ENCODE assay signal across 14 mouse cellular contexts in the genomic region with DNA sequence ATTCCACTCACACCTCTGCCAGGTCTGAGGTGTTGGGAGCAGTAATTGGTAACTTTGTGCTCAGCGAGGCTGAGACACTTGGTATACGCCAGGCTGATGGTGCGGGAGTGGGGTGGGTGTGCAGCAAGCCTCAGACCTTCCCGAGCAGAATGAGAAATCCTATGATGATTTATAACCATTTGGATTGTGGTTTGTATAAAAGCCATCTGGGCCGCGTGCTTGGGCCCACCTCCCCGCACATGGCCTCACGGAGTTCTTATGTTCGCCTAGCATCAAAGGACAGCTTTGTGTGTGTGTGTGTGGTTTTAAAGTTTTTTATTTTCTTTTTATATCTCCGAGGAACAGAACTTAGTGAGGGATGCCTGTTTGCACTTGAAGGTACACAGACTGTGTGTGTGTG.
DNase-seq lines count a peak whose midpoint lies in the region; ATAC-seq and TF ChIP-seq lines count a peak whose summit lies in the region.
"Had no signal": no experiment of that assay in that cellular context is flagged by ENCODE, and none has a peak within 500 bp of the region (broad histone marks: within the 10 kb centered on the region; RNA-seq: fewer than 3 reads in every experiment).

No protein-coding gene starts in this region.

- no peak overlapping the region for H3K4me2 ChIP-seq in embryonic facial prominence, embryonic 12.5 days (replicated peaks)
- no peak overlapping the region for H3K4me2 ChIP-seq in neural tube, embryonic 14.5 days (ENCODE audit: low read depth, low read length)
- H3K4me2 ChIP-seq in midbrain, postnatal 0 days (ENCODE audit: low read depth, low read length, poor library complexity, severe bottlenecking), result no peak overlapping the region

- no peak overlapping the region for H3K9ac ChIP-seq in embryonic facial prominence, embryonic 12.5 days
- H3K9ac ChIP-seq in neural tube, embryonic 14.5 days (replicated peaks; ENCODE audit: low read depth, low read length), result no peak overlapping the region
- H3K9ac ChIP-seq in midbrain, postnatal 0 days (replicated peaks; ENCODE audit: low read length, poor library complexity, severe bottlenecking), result no peak overlapping the region

- H3K36me3 ChIP-seq in embryonic facial prominence, embryonic 12.5 days, result no peaks in the 10 kb centered on the region
- H3K36me3 ChIP-seq in embryonic facial prominence, embryonic 10.5 days (replicated peaks), result no peaks in the 10 kb centered on the region
- no peaks in the 10 kb centered on the region for H3K36me3 ChIP-seq in neural tube, embryonic 14.5 days (ENCODE audit: control insufficient read depth, insufficient read depth, low read length)
- no peaks in the 10 kb centered on the region for H3K36me3 ChIP-seq in midbrain, postnatal 0 days (ENCODE audit: insufficient read depth, low read length)
- H3K36me3 ChIP-seq: heart, embryonic 10.5 days had no signal

- DNase-seq in embryonic facial prominence, embryonic 10.5 days (ENCODE audit: low spot score), result no peak
- DNase-seq in layer of hippocampus, adult 18-20 months (ENCODE audit: low spot score in 2 of 2), result peak; percentile 58 to 84
- no peak for DNase-seq in layer of hippocampus, postnatal 10 days (ENCODE audit: low spot score in 2 of 2)
- DNase-seq in layer of hippocampus, adult 9-11 months, result peak; percentile 79
- DNase-seq in midbrain, postnatal 0 days (ENCODE audit: low spot score), result no peak
- DNase-seq in right cerebral cortex, postnatal 10 days (ENCODE audit: low spot score in 2 of 2), result no peak
- DNase-seq: cerebellum, adult 18-20 months; gastrocnemius, postnatal 10 days; heart, postnatal 36 days; kidney, adult 11 months had no signal

- WGBS in embryonic facial prominence, embryonic 12.5 days, result 45% methylated on average over 10 of the region's 10 CpGs
- WGBS in embryonic facial prominence, embryonic 10.5 days, result 87% methylated on average over 10 of the region's 10 CpGs
- 21% methylated on average over 10 of the region's 10 CpGs for WGBS in neural tube, embryonic 14.5 days
- 71% methylated on average over 10 of the region's 10 CpGs for WGBS in midbrain, postnatal 0 days

- no peak overlapping the region for H3K4me3 ChIP-seq in embryonic facial prominence, embryonic 12.5 days
- no peak overlapping the region for H3K4me3 ChIP-seq in embryonic facial prominence, embryonic 10.5 days
- no peak overlapping the region for H3K4me3 ChIP-seq in neural tube, embryonic 14.5 days (ENCODE audit: low read depth, low read length)
- H3K4me3 ChIP-seq in midbrain, postnatal 0 days (ENCODE audit: low read depth, low read length), result no peak overlapping the region
- H3K4me3 ChIP-seq: heart, embryonic 10.5 days; midbrain, embryonic 10.5 days had no signal

- 0 out of 2 replicates have a peak overlapping the region, but pooled peaks have one; percentile 18 for H3K27ac ChIP-seq in embryonic facial prominence, embryonic 12.5 days
- no peak overlapping the region for H3K27ac ChIP-seq in embryonic facial prominence, embryonic 10.5 days (replicated peaks)
- H3K27ac ChIP-seq in neural tube, embryonic 14.5 days (ENCODE audit: low read depth, low read length), result no peak overlapping the region
- H3K27ac ChIP-seq in midbrain, postnatal 0 days (ENCODE audit: low read depth, low read length), result no peak overlapping the region
- H3K27ac ChIP-seq: heart, embryonic 10.5 days; midbrain, embryonic 10.5 days had no signal

- TF ChIP-seq CTCF in midbrain, postnatal 0 days (IDR thresholded peaks at IDR 0.05), result no peak

- no peak; the same call in 1 of the 2 replicates for ATAC-seq in embryonic facial prominence, embryonic 12.5 days (ENCODE audit: insufficient number of reproducible peaks, insufficient read depth, low FRiP score, low TSS enrichment)
- 0 out of 2 replicates have a peak, but pooled peaks have one; percentile 49 for ATAC-seq in neural tube, embryonic 14.5 days (ENCODE audit: low read depth)
- ATAC-seq in midbrain, postnatal 0 days (ENCODE audit: low FRiP score), result no peak

- 0 out of 2 replicates have a peak, but pooled peaks cover 8% of the 10 kb centered on the region for H3K4me1 ChIP-seq in embryonic facial prominence, embryonic 12.5 days
- H3K4me1 ChIP-seq in embryonic facial prominence, embryonic 10.5 days, result peaks cover 10% of the 10 kb centered on the region
- H3K4me1 ChIP-seq in neural tube, embryonic 14.5 days (ENCODE audit: control insufficient read depth, insufficient read depth, low read length), result no peaks in the 10 kb centered on the region
- H3K4me1 ChIP-seq in midbrain, postnatal 0 days (ENCODE audit: insufficient read depth, low read length), result no peaks in the 10 kb centered on the region

- H3K9me3 ChIP-seq in embryonic facial prominence, embryonic 12.5 days, result no peaks in the 10 kb centered on the region
- no peaks in the 10 kb centered on the region for H3K9me3 ChIP-seq in embryonic facial prominence, embryonic 10.5 days
- no peaks in the 10 kb centered on the region for H3K9me3 ChIP-seq in neural tube, embryonic 14.5 days (ENCODE audit: control insufficient read depth, low read length)
- no peaks in the 10 kb centered on the region for H3K9me3 ChIP-seq in midbrain, postnatal 0 days (ENCODE audit: low read length)
- H3K9me3 ChIP-seq: heart, embryonic 10.5 days; midbrain, embryonic 10.5 days had no signal

- no peaks in the 10 kb centered on the region for H3K27me3 ChIP-seq in embryonic facial prominence, embryonic 12.5 days
- no peaks in the 10 kb centered on the region for H3K27me3 ChIP-seq in embryonic facial prominence, embryonic 10.5 days (replicated peaks; ENCODE audit: low read depth, poor library complexity, severe bottlenecking)
- no peaks in the 10 kb centered on the region for H3K27me3 ChIP-seq in neural tube, embryonic 14.5 days (ENCODE audit: control insufficient read depth, insufficient read depth, low read length)
- H3K27me3 ChIP-seq in midbrain, postnatal 0 days (ENCODE audit: insufficient read depth, low read length), result no peaks in the 10 kb centered on the region

Comparison
In these comparisons a context has a peak if more than half of its experiments do, and no peak if none do; other contexts are left out.
1. DNase-seq: peak in layer of hippocampus, adult 18-20 months (2 of 2) and layer of hippocampus, adult 9-11 months (single experiment); none in embryonic facial prominence, embryonic 10.5 days (single experiment), layer of hippocampus, postnatal 10 days (0 of 2), midbrain, postnatal 0 days (single experiment) and right cerebral cortex, postnatal 10 days (0 of 2).